23 mouse cellular contexts compared by ENCODE assay signal in genomic region chr10:84147305-84147984, GRCm38 (mm10).
DNase-seq lines count a peak whose midpoint lies in the region; ATAC-seq and TF ChIP-seq lines count a peak whose summit lies in the region.
"Had no signal": no experiment of that assay in that cellular context is flagged by ENCODE, and none has a peak within 500 bp of the region (broad histone marks: within the 10 kb centered on the region; RNA-seq: fewer than 3 reads in every experiment).

No protein-coding gene starts in this region.

- H3K9ac ChIP-seq in midbrain, embryonic 11.5 days (ENCODE audit: low read length): no peak overlapping the region
- H3K9ac ChIP-seq in midbrain, embryonic 16.5 days (ENCODE audit: low read depth, low read length): no peak overlapping the region
- H3K9ac ChIP-seq: heart, embryonic 13.5 days; hindbrain, embryonic 13.5 days had no signal

- H3K27ac ChIP-seq in midbrain, embryonic 11.5 days (ENCODE audit: low read depth, low read length): no peak overlapping the region
- H3K27ac ChIP-seq in midbrain, embryonic 16.5 days (ENCODE audit: low read length): no peak overlapping the region
- H3K27ac ChIP-seq in bone marrow macrophage, adult 2 months (ENCODE audit: insufficient read depth, low read depth, low read length): peak overlapping the region; percentile 64
- H3K27ac ChIP-seq in macrophage: peak overlapping the region; percentile 19; the same call in 1 of the 2 replicates
- H3K27ac ChIP-seq: embryonic facial prominence, embryonic 10.5 days; forebrain, embryonic 10.5 days; heart, embryonic 13.5 days; hindbrain, embryonic 13.5 days; hindbrain, postnatal 0 days had no signal

- intact Hi-C loops in left cerebral cortex, postnatal 36 days (cut with DNase I): no loop called here

- H3K27me3 ChIP-seq in midbrain, embryonic 11.5 days (ENCODE audit: control insufficient read depth, insufficient read depth, low read length): no peaks in the 10 kb centered on the region
- no peaks in the 10 kb centered on the region for H3K27me3 ChIP-seq in midbrain, embryonic 16.5 days (ENCODE audit: control insufficient read depth, insufficient read depth, low read depth, low read length)
- H3K27me3 ChIP-seq in splenic B cell, adult 2 months (ENCODE audit: control insufficient read depth, insufficient read depth, low read length, poor library complexity, severe bottlenecking): no peaks in the 10 kb centered on the region
- H3K27me3 ChIP-seq: heart, embryonic 13.5 days; hindbrain, embryonic 13.5 days; Patski had no signal

- 87% methylated on average over 2 of the region's 2 CpGs for WGBS in midbrain, embryonic 11.5 days
- 86% methylated on average over 2 of the region's 2 CpGs for WGBS in midbrain, embryonic 16.5 days
- WGBS in macrophage (ENCODE audit: missing documents): 0% methylated on average over 2 of the region's 2 CpGs

- no peak overlapping the region for H3K4me3 ChIP-seq in midbrain, embryonic 11.5 days (ENCODE audit: low read depth, low read length)
- H3K4me3 ChIP-seq in midbrain, embryonic 16.5 days (ENCODE audit: low read depth, low read length): no peak overlapping the region
- no peak overlapping the region for H3K4me3 ChIP-seq in bone marrow macrophage, adult 2 months (ENCODE audit: insufficient read depth, low read length)
- H3K4me3 ChIP-seq in macrophage (ENCODE audit: inconsistent target): no peak overlapping the region
- H3K4me3 ChIP-seq: embryonic facial prominence, embryonic 10.5 days; erythroblast, embryonic 14.5 days; forebrain, embryonic 10.5 days; heart, embryonic 13.5 days; hindbrain, embryonic 13.5 days had no signal

- no peaks in the 10 kb centered on the region for H3K9me3 ChIP-seq in midbrain, embryonic 11.5 days (ENCODE audit: control insufficient read depth, low read length)
- no peaks in the 10 kb centered on the region for H3K9me3 ChIP-seq in midbrain, embryonic 16.5 days (replicated peaks; ENCODE audit: control insufficient read depth, low read length, poor library complexity, severe bottlenecking)
- H3K9me3 ChIP-seq: embryonic facial prominence, embryonic 10.5 days; forebrain, embryonic 10.5 days; heart, embryonic 13.5 days; hindbrain, embryonic 13.5 days had no signal

- peak; percentile 73 for DNase-seq in midbrain, embryonic 11.5 days (ENCODE audit: low spot score, missing footprints)
- DNase-seq in splenic B cell, adult 2 months (ENCODE audit: low read depth, low spot score): peak; percentile 32
- no peak for DNase-seq in left cerebral cortex, postnatal 36 days (ENCODE audit: low spot score in 2 of 2)
- DNase-seq in layer of hippocampus, adult 18-20 months (ENCODE audit: low spot score in 2 of 2): no peak
- no peak for DNase-seq in kidney, adult 18-20 months
- DNase-seq: adrenal gland, postnatal 14 days; cerebellum, adult 18-20 months; cerebellum, adult 9-11 months; cerebellum, postnatal 36 days; gastrocnemius, postnatal 14 days; heart, postnatal 4 days had no signal

- H3K36me3 ChIP-seq in midbrain, embryonic 11.5 days (ENCODE audit: control insufficient read depth, insufficient read depth, low read length): no peaks in the 10 kb centered on the region
- no peaks in the 10 kb centered on the region for H3K36me3 ChIP-seq in midbrain, embryonic 16.5 days (ENCODE audit: control insufficient read depth, insufficient read depth, low read length)
- no peaks in the 10 kb centered on the region for H3K36me3 ChIP-seq in macrophage (ENCODE audit: inconsistent target)
- no peaks in the 10 kb centered on the region for H3K36me3 ChIP-seq in splenic B cell, adult 2 months (ENCODE audit: control insufficient read depth, insufficient read depth, low read length, poor library complexity, severe bottlenecking)
- H3K36me3 ChIP-seq: embryonic facial prominence, embryonic 10.5 days; forebrain, embryonic 10.5 days; heart, embryonic 13.5 days; hindbrain, embryonic 13.5 days had no signal

- TF ChIP-seq POLR2A in bone marrow macrophage, adult 2 months (IDR thresholded peaks at IDR 0.05; ENCODE audit: borderline replicate concordance, low read depth, low read length): no peak

- no peaks in the 10 kb centered on the region for H3K4me1 ChIP-seq in midbrain, embryonic 11.5 days (ENCODE audit: control insufficient read depth, insufficient read depth, low read length)
- H3K4me1 ChIP-seq in midbrain, embryonic 16.5 days (ENCODE audit: control insufficient read depth, insufficient read depth, low read length): no peaks in the 10 kb centered on the region
- H3K4me1 ChIP-seq in bone marrow macrophage, adult 2 months (ENCODE audit: control insufficient read depth, insufficient read depth, low read length): peaks cover 47% of the 10 kb centered on the region
- H3K4me1 ChIP-seq: hindbrain, embryonic 13.5 days had no signal

- H3K4me2 ChIP-seq in midbrain, embryonic 11.5 days: no peak overlapping the region
- H3K4me2 ChIP-seq in midbrain, embryonic 16.5 days (ENCODE audit: low read length): no peak overlapping the region
- H3K4me2 ChIP-seq: heart, embryonic 13.5 days; hindbrain, embryonic 13.5 days had no signal

- H3K79me2 ChIP-seq in macrophage (ENCODE audit: inconsistent target): no peaks in the 10 kb centered on the region

- ATAC-seq in midbrain, embryonic 11.5 days (ENCODE audit: low FRiP score): no peak
- no peak for ATAC-seq in midbrain, embryonic 16.5 days
- ATAC-seq: activated CD4-positive, CD25-positive, alpha-beta regulatory T cell, adult 4 months; forebrain, embryonic 14.5 days; hindbrain, postnatal 0 days; Patski had no signal

- no peak for TF ChIP-seq CTCF in bone marrow macrophage, adult 2 months (IDR thresholded peaks at IDR 0.05; ENCODE audit: low read depth, low read length)

Comparison
In these comparisons a context has a peak if more than half of its experiments do, and no peak if none do; other contexts are left out.
1. DNase-seq: peak in midbrain, embryonic 11.5 days (single experiment) and splenic B cell, adult 2 months (single experiment); none in left cerebral cortex, postnatal 36 days (0 of 2), layer of hippocampus, adult 18-20 months (0 of 2) and kidney, adult 18-20 months (single experiment).
2. H3K27ac ChIP-seq: peak in bone marrow macrophage, adult 2 months (single experiment) and macrophage (single experiment); none in midbrain, embryonic 11.5 days (single experiment) and midbrain, embryonic 16.5 days (single experiment).